Mouse (Mus musculus) right cerebral cortex, postnatal 4 days (tissue): ENCODE results near the gene Tmem216.
A peak's percentile ranks its signal among the peaks of the same experiment; 100 is the strongest.
"Not testable (repeated sequence)": the region's sequence is repeated elsewhere in the genome, so short reads cannot be mapped to it uniquely, and the experiment has no call there.

Source experiments
- DNase-seq: peaks from one replicate; pipeline ENCODE4 v3.0.0-alpha.2; 2022

Gene Tmem216

GRCm38 (mm10) chr19:10564278-10564677 is 8.2 kb upstream of the Tmem216 start:
- DNase-seq, result no peak

- no peak for DNase-seq
Observed at GRCm38 (mm10) chr19:10562351-10562750, 6.3 kb upstream of the Tmem216 start.

- DNase-seq, result no peak
Observed at GRCm38 (mm10) chr19:10561558-10562314, 5.7 kb upstream of the Tmem216 start.

- no peak for DNase-seq
Observed at GRCm38 (mm10) chr19:10560108-10560507, 4.1 kb upstream of the Tmem216 start.

GRCm38 (mm10) chr19:10557837-10558375 is 1.9 kb upstream of the Tmem216 start:
- DNase-seq, result not testable (repeated sequence)

- no peak for DNase-seq
Observed at GRCm38 (mm10) chr19:10557430-10557829, 1.4 kb upstream of the Tmem216 start.

GRCm38 (mm10) chr19:10557001-10557400 is 963 bp upstream of the Tmem216 start:
- no peak for DNase-seq

- DNase-seq, result no peak
Observed at GRCm38 (mm10) chr19:10539454-10539853, 16.6 kb downstream of the Tmem216 start.

GRCm38 (mm10) chr19:10530082-10530481 is 26.0 kb downstream of the Tmem216 start:
- no peak for DNase-seq

- DNase-seq, result peak; percentile 27
Observed at GRCm38 (mm10) chr19:10525910-10526309, 30.1 kb downstream of the Tmem216 start, which contains the start of gene Sdhaf2. TSS of gene Sdhaf2 (minus strand) at chr19:10526142.

GRCm38 (mm10) chr19:10525106-10525901 is 30.7 kb downstream of the Tmem216 start, which contains the start of gene Cpsf7:
TSS of gene Cpsf7 (plus strand) at chr19:10525266.
- peak; percentile 90 for DNase-seq

- no peak for DNase-seq
Observed at GRCm38 (mm10) chr19:10524784-10525105, 31.3 kb downstream of the Tmem216 start.

GRCm38 (mm10) chr19:10523483-10524080 is 32.5 kb downstream of the Tmem216 start:
- DNase-seq, result no peak

- no peak for DNase-seq
Observed at GRCm38 (mm10) chr19:10521926-10522325, 34.1 kb downstream of the Tmem216 start.

GRCm38 (mm10) chr19:10520355-10520754 is 35.7 kb downstream of the Tmem216 start:
- DNase-seq, result no peak

- DNase-seq, result no peak
Observed at GRCm38 (mm10) chr19:10510759-10511330, 45.2 kb downstream of the Tmem216 start.

- DNase-seq, result peak; percentile 21
Observed at GRCm38 (mm10) chr19:10502571-10502970, 53.5 kb downstream of the Tmem216 start.

- DNase-seq, result no peak
Observed at GRCm38 (mm10) chr19:10500581-10500980, 55.5 kb downstream of the Tmem216 start.

- DNase-seq, result no peak
Observed at GRCm38 (mm10) chr19:10497512-10498160, 58.4 kb downstream of the Tmem216 start.

GRCm38 (mm10) chr19:10496976-10497375 is 59.1 kb downstream of the Tmem216 start:
- no peak for DNase-seq

GRCm38 (mm10) chr19:10495670-10496069 is 60.4 kb downstream of the Tmem216 start:
- no peak for DNase-seq

GRCm38 (mm10) chr19:10486264-10486738 is 69.7 kb downstream of the Tmem216 start:
- DNase-seq, result peak; percentile 17
